Mouse (Mus musculus) neural tube, embryonic 15.5 days (tissue): ENCODE measurements around the gene Stam. TPM values are rescaled to one million over a fixed set of nuclear protein-coding genes. Genes with fewer than 3 reads are reported as not detected.

Experiments used
- ATAC-seq: fragments of 200-750 bp; cut with Nextera tagmentation; 2 replicates; pipeline ENCODE4 v1.8.0; 2017; ENCODE audit warnings: mild to moderate bottlenecking, moderate TSS enrichment, moderate library complexity; ENCODE audit not compliant: low FRiP score
- H3K27ac ChIP-seq: fragments of 300-500 bp; sonication (generic); replicated peaks from 2 replicates; pipeline ENCODE4 v1.5.1; 2015; ENCODE audit warnings: mild to moderate bottlenecking, inconsistent platforms
- H3K27me3 ChIP-seq: fragments of 300-500 bp; sonication (generic); replicated peaks from 2 replicates; pipeline ENCODE4 v1.6.1; 2015; ENCODE audit warnings: inconsistent platforms
- H3K36me3 ChIP-seq: fragments of 300-500 bp; sonication (generic); 2 replicates; pipeline ENCODE4 v1.6.1; 2015; ENCODE audit warnings: inconsistent platforms
- H3K4me1 ChIP-seq: fragments of 300-500 bp; sonication (generic); 2 replicates; pipeline ENCODE4 v1.6.1; 2015; ENCODE audit warnings: inconsistent platforms
- H3K4me2 ChIP-seq: fragments of 300-500 bp; sonication (generic); 2 replicates; pipeline ENCODE4 v1.6.1; 2015; ENCODE audit warnings: inconsistent platforms, mild to moderate bottlenecking, moderate library complexity
- H3K4me3 ChIP-seq: fragments of 300-500 bp; sonication (generic); replicated peaks from 2 replicates; pipeline ENCODE4 v1.5.1; 2015; ENCODE audit warnings: mild to moderate bottlenecking, inconsistent platforms
- H3K9ac ChIP-seq: fragments of 300-500 bp; sonication (generic); replicated peaks from 2 replicates; pipeline ENCODE4 v1.6.1; 2015; ENCODE audit warnings: mild to moderate bottlenecking, inconsistent platforms
- H3K9me3 ChIP-seq: fragments of 300-500 bp; sonication (generic); replicated peaks from 2 replicates; pipeline ENCODE4 v1.6.1; 2016; ENCODE audit warnings: inconsistent platforms
- WGBS: fragments of 180-500 bp; shearing (Covaris S2); methylation state at CpG from one replicate; pipeline ENCODE4 v1.1.7; 2015; ENCODE audit warnings: mixed read lengths; 5-methylcytosine and 5-hydroxymethylcytosine counted together
- polyA plus RNA-seq: library from polyadenylated mRNA; unstranded; fragments of >200 nt; fragmentation: Nextera tagmentation; extraction: Ambion mirVana; gene quantifications from 2 replicates; pipeline ENCODE4 v1.2.1, GENCODE M21; 2015

The Stam gene
- polyA plus RNA-seq, 1 experiment from 2014 or later, result 128 TPM

GRCm38 (mm10) chr2:14130641-14131339, 56.9 kb downstream of the Stam start:
- no peak for ATAC-seq
- Histone ChIP-seq H3K9ac (no peak overlapping the region), H3K4me2 (no peak overlapping the region), H3K36me3 (peaks cover 21% of the 10 kb centered on the region), H3K9me3 (no peaks in the 10 kb centered on the region), H3K4me1 (no peaks in the 10 kb centered on the region), H3K27ac (no peak overlapping the region), H3K27me3 (no peaks in the 10 kb centered on the region), H3K4me3 (no peak overlapping the region)
- WGBS, result 55% methylated on average over 12 of the region's 12 CpGs

GRCm38 (mm10) chr2:14132468-14133326, 58.8 kb downstream of the Stam start:
- Histone ChIP-seq H3K4me2 (no peak overlapping the region), H3K4me1 (no peaks in the 10 kb centered on the region), H3K27ac (no peak overlapping the region), H3K9ac (no peak overlapping the region), H3K4me3 (no peak overlapping the region), H3K9me3 (no peaks in the 10 kb centered on the region), H3K27me3 (no peaks in the 10 kb centered on the region), H3K36me3 (peaks cover 18% of the 10 kb centered on the region)
- no peak for ATAC-seq
- WGBS, result 92% methylated on average over 4 of the region's 4 CpGs

GRCm38 (mm10) chr2:14136906-14137305, 63.0 kb downstream of the Stam start:
- H3K27ac ChIP-seq, result no peak overlapping the region
- no peaks in the 10 kb centered on the region for H3K27me3 ChIP-seq
- WGBS, result 64% methylated on average over 3 of the region's 3 CpGs
- no peak overlapping the region for H3K4me2 ChIP-seq
- H3K36me3 ChIP-seq, result peaks cover 30% of the 10 kb centered on the region
- H3K9ac ChIP-seq, result no peak overlapping the region
- H3K4me3 ChIP-seq, result no peak overlapping the region
- peak; percentile 50; the same call in 1 of the 2 replicates for ATAC-seq
- no peaks in the 10 kb centered on the region for H3K4me1 ChIP-seq
- no peaks in the 10 kb centered on the region for H3K9me3 ChIP-seq

- H3K27ac ChIP-seq, result no peak overlapping the region
- 88% methylated on average over 6 of the region's 6 CpGs for WGBS
- peaks cover 36% of the 10 kb centered on the region for H3K36me3 ChIP-seq
These were observed 65.7 kb downstream of the Stam start for GRCm38 (mm10) chr2:14139590-14139989.

GRCm38 (mm10) chr2:14140044-14140443, 66.1 kb downstream of the Stam start:
- Histone ChIP-seq H3K27me3 (no peaks in the 10 kb centered on the region), H3K9me3 (no peaks in the 10 kb centered on the region), H3K4me2 (no peak overlapping the region), H3K27ac (no peak overlapping the region), H3K36me3 (peaks cover 41% of the 10 kb centered on the region), H3K4me3 (no peak overlapping the region), H3K4me1 (no peaks in the 10 kb centered on the region), H3K9ac (no peak overlapping the region)
- 52% methylated on average over 2 of the region's 2 CpGs for WGBS
- no peak for ATAC-seq

More at GRCm38 (mm10) chr2:14139590-14139989, 65.7 kb downstream of the Stam start:
- Histone ChIP-seq H3K9me3 (no peaks in the 10 kb centered on the region), H3K4me3 (no peak overlapping the region), H3K9ac (no peak overlapping the region), H3K27me3 (no peaks in the 10 kb centered on the region), H3K4me2 (no peak overlapping the region), H3K4me1 (no peaks in the 10 kb centered on the region)
- ATAC-seq, result no peak

- Histone ChIP-seq H3K9ac (no peak overlapping the region), H3K27me3 (no peaks in the 10 kb centered on the region), H3K4me1 (no peaks in the 10 kb centered on the region), H3K27ac (no peak overlapping the region), H3K4me3 (no peak overlapping the region), H3K4me2 (no peak overlapping the region), H3K36me3 (peaks cover 28% of the 10 kb centered on the region), H3K9me3 (no peaks in the 10 kb centered on the region)
- 91% methylated on average over 3 of the region's 3 CpGs for WGBS
- ATAC-seq, result no peak
These were observed 71.4 kb downstream of the Stam start for GRCm38 (mm10) chr2:14145311-14145710.

- H3K4me1 ChIP-seq, result no peaks in the 10 kb centered on the region
- no peak overlapping the region for H3K27ac ChIP-seq
- H3K36me3 ChIP-seq, result peaks cover 24% of the 10 kb centered on the region
- H3K4me3 ChIP-seq, result no peak overlapping the region
- H3K9ac ChIP-seq, result no peak overlapping the region
- no peak for ATAC-seq
- no peaks in the 10 kb centered on the region for H3K9me3 ChIP-seq
- no peak overlapping the region for H3K4me2 ChIP-seq
- 88% methylated on average over 2 of the region's 2 CpGs for WGBS
- no peaks in the 10 kb centered on the region for H3K27me3 ChIP-seq
These were observed 73.0 kb downstream of the Stam start for GRCm38 (mm10) chr2:14146913-14147312.

- H3K27ac ChIP-seq, result no peak overlapping the region
- no peaks in the 10 kb centered on the region for H3K27me3 ChIP-seq
- H3K36me3 ChIP-seq, result peaks cover 6% of the 10 kb centered on the region; the same call in 1 of the 2 replicates
- no peak overlapping the region for H3K9ac ChIP-seq
- no peak overlapping the region for H3K4me2 ChIP-seq
- no peaks in the 10 kb centered on the region for H3K9me3 ChIP-seq
- WGBS, result 89% methylated on average over 2 of the region's 2 CpGs
- no peaks in the 10 kb centered on the region for H3K4me1 ChIP-seq
- ATAC-seq, result no peak
- H3K4me3 ChIP-seq, result no peak overlapping the region
These were observed 76.9 kb downstream of the Stam start for GRCm38 (mm10) chr2:14150829-14151228.

GRCm38 (mm10) chr2:14151854-14152253, 78.0 kb downstream of the Stam start:
- H3K4me2 ChIP-seq, result no peak overlapping the region
- no peaks in the 10 kb centered on the region for H3K27me3 ChIP-seq
- no peak overlapping the region for H3K4me3 ChIP-seq
- no peaks in the 10 kb centered on the region for H3K4me1 ChIP-seq
- no peak overlapping the region for H3K27ac ChIP-seq
- no peak for ATAC-seq
- no peak overlapping the region for H3K9ac ChIP-seq
- 91% methylated on average over 6 of the region's 6 CpGs for WGBS
- no peaks in the 10 kb centered on the region for H3K9me3 ChIP-seq
- H3K36me3 ChIP-seq, result peaks cover 7% of the 10 kb centered on the region; the same call in 1 of the 2 replicates

GRCm38 (mm10) chr2:14159047-14159446, 85.1 kb downstream of the Stam start:
- Histone ChIP-seq H3K4me2 (no peak overlapping the region), H3K36me3 (0 out of 2 replicates have a peak, but pooled peaks cover 5% of the 10 kb centered on the region), H3K27me3 (no peaks in the 10 kb centered on the region), H3K9ac (no peak overlapping the region), H3K27ac (no peak overlapping the region), H3K4me1 (peaks cover 12% of the 10 kb centered on the region), H3K9me3 (no peaks in the 10 kb centered on the region), H3K4me3 (no peak overlapping the region)
- 64% methylated on average over 3 of the region's 3 CpGs for WGBS
- ATAC-seq, result 0 out of 2 replicates have a peak, but pooled peaks have one; percentile 22

- WGBS, result 74% methylated on average over 2 of the region's 2 CpGs
- H3K27me3 ChIP-seq, result no peaks in the 10 kb centered on the region
- H3K9me3 ChIP-seq, result no peaks in the 10 kb centered on the region
- H3K4me2 ChIP-seq, result no peak overlapping the region
- no peak overlapping the region for H3K27ac ChIP-seq
- H3K4me3 ChIP-seq, result no peak overlapping the region
- ATAC-seq, result 0 out of 2 replicates have a peak, but pooled peaks have one; percentile 56
- peaks cover 12% of the 10 kb centered on the region for H3K4me1 ChIP-seq
- H3K9ac ChIP-seq, result no peak overlapping the region
- H3K36me3 ChIP-seq, result 0 out of 2 replicates have a peak, but pooled peaks cover 5% of the 10 kb centered on the region
These were observed 85.9 kb downstream of the Stam start for GRCm38 (mm10) chr2:14159756-14160155.
